Mouse (Mus musculus) frontal cortex, adult 2 months (tissue): Measurements from ENCODE around the gene Spi1. TPM values are rescaled to one million over a fixed set of nuclear protein-coding genes. Genes with fewer than 3 reads are reported as not detected.

Experiments
- DNase-seq, 2 experiments: peaks; one replicate each; pipeline ENCODE4 v3.0.0; 2022; ENCODE audit warnings: low spot score in 1 of 2; ENCODE audit errors: extremely low spot score in 1 of 2
- polyA plus RNA-seq: library from polyadenylated mRNA; depleted of rRNA; stranded (reverse); fragments of >200 nt; gene quantifications from 2 replicates; pipeline ENCODE4 v1.2.3, GENCODE M21; 2012

The Spi1 gene
- polyA plus RNA-seq, 1 experiment = 12.0 TPM

GRCm38 (mm10) chr2:91119551-91119950 is 37.4 kb downstream of the Spi1 start:
- DNase-seq = no peak

GRCm38 (mm10) chr2:91120261-91120671 is 38.1 kb downstream of the Spi1 start:
- DNase-seq = no peak

- no peak for DNase-seq
Observed at GRCm38 (mm10) chr2:91121011-91121410, 38.8 kb downstream of the Spi1 start.

GRCm38 (mm10) chr2:91121497-91121896 is 39.3 kb downstream of the Spi1 start:
- no peak for DNase-seq

- DNase-seq = no peak
Observed at GRCm38 (mm10) chr2:91123521-91123920, 41.3 kb downstream of the Spi1 start.

GRCm38 (mm10) chr2:91125101-91125500 is 42.9 kb downstream of the Spi1 start:
- DNase-seq = no peak

- no peak for DNase-seq
Observed at GRCm38 (mm10) chr2:91128761-91129160, 46.6 kb downstream of the Spi1 start.

GRCm38 (mm10) chr2:91130126-91130525 is 47.9 kb downstream of the Spi1 start:
- no peak for DNase-seq

GRCm38 (mm10) chr2:91131251-91131650 is 49.1 kb downstream of the Spi1 start:
- DNase-seq = no peak

GRCm38 (mm10) chr2:91132035-91132434 is 49.8 kb downstream of the Spi1 start:
- DNase-seq = no peak

- DNase-seq = no peak
Observed at GRCm38 (mm10) chr2:91136513-91137412, 54.6 kb downstream of the Spi1 start.

GRCm38 (mm10) chr2:91137481-91137880 is 55.3 kb downstream of the Spi1 start:
- DNase-seq = no peak

- no peak for DNase-seq
Observed at GRCm38 (mm10) chr2:91139311-91139710, 57.1 kb downstream of the Spi1 start.

GRCm38 (mm10) chr2:91139764-91140163 is 57.6 kb downstream of the Spi1 start:
- DNase-seq = no peak

GRCm38 (mm10) chr2:91142920-91143319 is 60.7 kb downstream of the Spi1 start:
- no peak for DNase-seq

GRCm38 (mm10) chr2:91143401-91143800 is 61.2 kb downstream of the Spi1 start:
- DNase-seq = no peak

GRCm38 (mm10) chr2:91148101-91148500 is 65.9 kb downstream of the Spi1 start:
- no peak for DNase-seq

GRCm38 (mm10) chr2:91151331-91151730 is 69.1 kb downstream of the Spi1 start:
- DNase-seq = no peak

- no peak for DNase-seq
Observed at GRCm38 (mm10) chr2:91152885-91153377, 70.7 kb downstream of the Spi1 start.

- no peak for DNase-seq
Observed at GRCm38 (mm10) chr2:91154091-91154490, 71.9 kb downstream of the Spi1 start.

GRCm38 (mm10) chr2:91157002-91157752 is 75.0 kb downstream of the Spi1 start:
- no peak for DNase-seq
